Comparison of ENCODE assay signal across 24 mouse cellular contexts in the genomic region with DNA sequence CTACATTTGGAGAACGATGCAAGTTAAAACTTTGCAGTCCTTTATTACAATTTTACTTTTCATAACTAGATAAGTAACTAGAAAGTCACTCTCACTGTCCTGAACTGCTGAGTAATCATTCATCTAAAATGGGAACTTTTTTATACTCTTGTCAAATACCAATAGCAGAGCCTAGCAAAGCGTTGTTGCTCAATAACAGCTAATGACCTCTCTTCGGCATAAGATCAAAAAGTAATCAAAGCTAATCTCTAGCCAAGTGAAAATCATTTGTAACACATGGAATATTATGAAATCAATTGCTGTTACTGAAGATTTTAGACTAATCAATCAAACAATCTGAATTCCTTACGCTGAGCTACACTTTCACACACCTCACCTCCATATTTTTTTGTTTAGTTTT. TPM values are rescaled to one million over a fixed set of nuclear protein-coding genes. Genes with fewer than 3 reads are reported as not detected.
DNase-seq lines count a peak whose midpoint lies in the region; ATAC-seq and TF ChIP-seq lines count a peak whose summit lies in the region.
"Had no signal": no experiment of that assay in that cellular context is flagged by ENCODE, and none has a peak within 500 bp of the region (broad histone marks: within the 10 kb centered on the region; RNA-seq: fewer than 3 reads in every experiment).

No protein-coding gene starts in this region.

- H3K79me2 ChIP-seq in liver, adult 2 months (ENCODE audit: control insufficient read depth, insufficient read depth, low read length) = no peaks in the 10 kb centered on the region

- no peak for TF ChIP-seq CTCF in kidney, adult 2 months (conservative IDR thresholded peaks at IDR 0.05; ENCODE audit: insufficient read depth, insufficient read length, low read depth, low read length)
- no peak for TF ChIP-seq CTCF in liver, adult 2 months (IDR thresholded peaks at IDR 0.05; ENCODE audit: low read depth, low read length)
- TF ChIP-seq CTCF in liver, postnatal 0 days (IDR thresholded peaks at IDR 0.05; ENCODE audit: low read depth) = no peak

- no peaks in the 10 kb centered on the region for H3K36me3 ChIP-seq in kidney, adult 2 months (ENCODE audit: control insufficient read depth, insufficient read depth, low read length)
- no peaks in the 10 kb centered on the region for H3K36me3 ChIP-seq in liver, adult 2 months (ENCODE audit: control insufficient read depth, insufficient read depth, low read length)
- no peaks in the 10 kb centered on the region for H3K36me3 ChIP-seq in liver, postnatal 0 days (replicated peaks; ENCODE audit: insufficient read depth, low read length)
- H3K36me3 ChIP-seq: G1E had no signal

- TF ChIP-seq EP300 in liver, postnatal 0 days (IDR thresholded peaks at IDR 0.05; ENCODE audit: low read depth) = no peak

- 0 out of 2 replicates have a peak overlapping the region, but pooled peaks have one; percentile 14 for H3K27ac ChIP-seq in kidney, adult 2 months (ENCODE audit: insufficient read depth, low read depth, low read length)
- H3K27ac ChIP-seq in liver, adult 2 months (replicated peaks; ENCODE audit: insufficient read depth, low read depth, low read length) = no peak overlapping the region
- no peak overlapping the region for H3K27ac ChIP-seq in liver, postnatal 0 days (ENCODE audit: low read depth)

- no peak overlapping the region for H3K4me3 ChIP-seq in kidney, adult 2 months (ENCODE audit: insufficient read depth, low read depth, low read length)
- H3K4me3 ChIP-seq in liver, adult 2 months (ENCODE audit: insufficient read depth, low read depth, low read length) = no peak overlapping the region
- H3K4me3 ChIP-seq in liver, postnatal 0 days (ENCODE audit: low read depth, low read length) = no peak overlapping the region

- H3K4me2 ChIP-seq in liver, postnatal 0 days (ENCODE audit: low read depth, low read length) = no peak overlapping the region

- no peak for ATAC-seq in liver, postnatal 0 days
- ATAC-seq: activated CD4-positive, CD25-positive, alpha-beta regulatory T cell, adult 4 months; CD4-positive, CD25-positive, alpha-beta regulatory T cell, adult 4 months; Patski had no signal

- no peaks in the 10 kb centered on the region for H3K9me3 ChIP-seq in liver, postnatal 0 days (ENCODE audit: low read length)
- H3K9me3 ChIP-seq: G1E had no signal

- H3K27me3 ChIP-seq in kidney, adult 2 months (replicated peaks; ENCODE audit: control insufficient read depth, insufficient read depth, low read length) = no peaks in the 10 kb centered on the region
- peaks cover 2% of the 10 kb centered on the region; the same call in 1 of the 2 replicates for H3K27me3 ChIP-seq in liver, adult 2 months (ENCODE audit: control insufficient read depth, insufficient read depth, low read length)
- no peaks in the 10 kb centered on the region for H3K27me3 ChIP-seq in liver, postnatal 0 days (ENCODE audit: insufficient read depth, low read length)
- H3K27me3 ChIP-seq: CH12.LX, Patski had no signal

- no peak overlapping the region for H3K9ac ChIP-seq in liver, adult 2 months (ENCODE audit: low read depth, low read length)
- H3K9ac ChIP-seq in liver, postnatal 0 days (replicated peaks) = no peak overlapping the region

- WGBS in kidney, adult 2 months = 75% methylated on average over 4 of the region's 4 CpGs
- WGBS in liver, adult 2 months = 22% methylated on average over 4 of the region's 4 CpGs
- 81% methylated on average over 4 of the region's 4 CpGs for WGBS in liver, postnatal 0 days (ENCODE audit: insufficient replicate concordance)

- peaks cover 19% of the 10 kb centered on the region for H3K4me1 ChIP-seq in kidney, adult 2 months (ENCODE audit: control insufficient read depth, insufficient read depth, low read length)
- H3K4me1 ChIP-seq in liver, adult 2 months (ENCODE audit: control insufficient read depth, insufficient read depth, low read length) = peaks cover 17% of the 10 kb centered on the region
- H3K4me1 ChIP-seq in liver, postnatal 0 days (ENCODE audit: insufficient read depth) = peaks cover 5% of the 10 kb centered on the region

- DNase-seq in kidney, adult 2 months = no peak
- no peak for DNase-seq in kidney, adult 8-10 months
- peak; percentile 97 for DNase-seq in liver, adult 2 months (ENCODE audit: extremely low read depth, low read depth, low spot score)
- no peak for DNase-seq in liver, postnatal 0 days
- DNase-seq in fat pad, adult 2 months (ENCODE audit: extremely low read depth, low read depth, low spot score) = peak; percentile 4
- DNase-seq in thymus, postnatal 10 days (ENCODE audit: low spot score in 2 of 2) = no peak
- DNase-seq: adrenal gland, adult 2 months; adrenal gland, adult 8-10 months; adrenal gland, postnatal 10 days; adrenal gland, postnatal 14 days; adrenal gland, postnatal 25 days; adrenal gland, postnatal 36 days; B cell, adult 2 months; cerebellum, adult 11 months; cerebellum, adult 11-12 months; cerebellum, adult 18-20 months had no signal

- TF ChIP-seq POLR2A in kidney, adult 2 months (IDR thresholded peaks at IDR 0.05; ENCODE audit: low read depth, low read length) = no peak
- no peak for TF ChIP-seq POLR2A in liver, adult 2 months (IDR thresholded peaks at IDR 0.05; ENCODE audit: extremely low read depth, insufficient read depth, low read length)

RNA-seq across cellular contexts. Expression of gene Stmnd1, which starts 24.2 kb away (rescaled TPM):
- polyA plus RNA-seq in kidney, adult 2 months (2012; rRNA removed) = 0.06 TPM in 1 of 2 replicates, not detected in the other
- not detected in 2 replicates for total RNA-seq in liver, adult 2 months (2014; rRNA removed)
- polyA plus RNA-seq in liver, adult 2 months (2012; rRNA removed) = not detected in 2 replicates
- not detected in 2 replicates for polyA plus RNA-seq in liver, postnatal 0 days (2015; fragmentation: Nextera tagmentation; extraction: Ambion mirVana)
- total RNA-seq: adrenal gland, adult 2 months; adrenal gland, postnatal 14 days; adrenal gland, postnatal 25 days; adrenal gland, postnatal 36 days; CH12.LX; ES-E14; G1E; MEL had no signal
- polyA plus RNA-seq: activated CD4-positive, CD25-positive, alpha-beta regulatory T cell, adult 4 months; adrenal gland, adult 2 months; brain, embryonic 14.5 days; CD4-positive, CD25-positive, alpha-beta regulatory T cell, adult 4 months; G1E; Patski had no signal

Comparison
In these comparisons a context has a peak if more than half of its experiments do, and no peak if none do; other contexts are left out.
1. DNase-seq: peak in liver, adult 2 months (single experiment) and fat pad, adult 2 months (single experiment); none in kidney, adult 2 months (single experiment), kidney, adult 8-10 months (0 of 2), liver, postnatal 0 days (single experiment) and thymus, postnatal 10 days (0 of 2).